Mouse (Mus musculus) kidney, postnatal 0 days (tissue): ENCODE data around the gene Sprtn. TPM values are rescaled to one million over a fixed set of nuclear protein-coding genes. Genes with fewer than 3 reads are reported as not detected.
A peak's percentile ranks its signal among the peaks of the same experiment; 100 is the strongest.

Source experiments
- ATAC-seq: fragments of 200-750 bp; cut with Nextera tagmentation; replicated peaks from 2 replicates; pipeline ENCODE4 v1.8.0; 2017; ENCODE audit warnings: low read depth, moderate number of reproducible peaks, moderate TSS enrichment, moderate library complexity; ENCODE audit not compliant: low FRiP score
- DNase-seq: peaks from one replicate; pipeline ENCODE4 v3.0.0-alpha.2; 2016; ENCODE audit warnings: low spot score
- H3K27ac ChIP-seq: fragments of 300-500 bp; sonication (generic); 2 replicates; pipeline ENCODE4 v1.5.1; 2014; ENCODE audit warnings: mild to moderate bottlenecking
- H3K27me3 ChIP-seq: fragments of 300-500 bp; sonication (generic); 2 replicates; pipeline ENCODE4 v1.6.1; 2014; ENCODE audit warnings: low read length, mixed read lengths; ENCODE audit not compliant: insufficient read depth
- H3K36me3 ChIP-seq: fragments of 300-500 bp; sonication (generic); 2 replicates; pipeline ENCODE4 v1.6.1; 2014; ENCODE audit warnings: low read length, mixed read lengths; ENCODE audit not compliant: insufficient read depth
- H3K4me1 ChIP-seq: fragments of 300-500 bp; sonication (generic); replicated peaks from 2 replicates; pipeline ENCODE4 v1.6.1; 2014; ENCODE audit warnings: antibody characterized with exemption, low read length, mixed read lengths; ENCODE audit not compliant: insufficient read depth
- H3K4me2 ChIP-seq: fragments of 300-500 bp; sonication (generic); 2 replicates; pipeline ENCODE4 v1.6.1; 2014; ENCODE audit warnings: mild to moderate bottlenecking, low read length, moderate library complexity, mixed read lengths
- H3K4me3 ChIP-seq: fragments of 300-500 bp; sonication (generic); replicated peaks from 2 replicates; pipeline ENCODE4 v1.5.1; 2014; ENCODE audit warnings: low read depth, low read length
- H3K9ac ChIP-seq: fragments of 300-500 bp; sonication (generic); 2 replicates; pipeline ENCODE4 v1.6.1; 2014; ENCODE audit warnings: low read depth, low read length
- H3K9me3 ChIP-seq: fragments of 300-500 bp; sonication (generic); replicated peaks from 2 replicates; pipeline ENCODE4 v1.6.1; 2016; ENCODE audit warnings: low read length, inconsistent platforms, mixed read lengths
- CTCF ChIP-seq: IDR thresholded peaks from 2 replicates; pipeline ENCODE4 v1.5.1; 2016; ENCODE audit warnings: antibody characterized with exemption, low read depth, mild to moderate bottlenecking, moderate library complexity
- WGBS: fragments of 180-500 bp; shearing (Covaris S2); extraction: QIAGEN DNeasy Blood & Tissue Kit; methylation state at CpG from one replicate; pipeline ENCODE4 v1.1.7; 2014; 5-methylcytosine and 5-hydroxymethylcytosine counted together
- polyA plus RNA-seq: library from polyadenylated mRNA; unstranded; fragments of >200 nt; fragmentation: Nextera tagmentation; extraction: Ambion mirVana; gene quantifications from 2 replicates; pipeline ENCODE4 v1.2.1, GENCODE M21; 2015

The Sprtn gene
- polyA plus RNA-seq, 1 experiment from 2014 or later: 7.9 TPM

- peak overlapping the region; percentile 93 for H3K4me3 ChIP-seq
- H3K4me2 ChIP-seq: peak overlapping the region; percentile 87
- H3K36me3 ChIP-seq: peaks cover 18% of the 10 kb centered on the region; the same call in 1 of the 2 replicates
- H3K9me3 ChIP-seq: no peaks in the 10 kb centered on the region
- peak overlapping the region; percentile 96 for H3K27ac ChIP-seq
- ATAC-seq: peak; percentile 82; the same call in 1 of the 2 replicates
- no peaks in the 10 kb centered on the region for H3K27me3 ChIP-seq
- peak overlapping the region; percentile 98 for H3K9ac ChIP-seq
- DNase-seq: no peak
- TF ChIP-seq CTCF: no peak; the same call in 1 of the 2 replicates
- WGBS: under 1% methylated on average over 33 of the region's 33 CpGs
- H3K4me1 ChIP-seq: peaks cover 11% of the 10 kb centered on the region; the same call in 1 of the 2 replicates
These were observed 34.5 kb upstream of the Sprtn start for GRCm38 (mm10) chr8:124863163-124863677.

DNA sequence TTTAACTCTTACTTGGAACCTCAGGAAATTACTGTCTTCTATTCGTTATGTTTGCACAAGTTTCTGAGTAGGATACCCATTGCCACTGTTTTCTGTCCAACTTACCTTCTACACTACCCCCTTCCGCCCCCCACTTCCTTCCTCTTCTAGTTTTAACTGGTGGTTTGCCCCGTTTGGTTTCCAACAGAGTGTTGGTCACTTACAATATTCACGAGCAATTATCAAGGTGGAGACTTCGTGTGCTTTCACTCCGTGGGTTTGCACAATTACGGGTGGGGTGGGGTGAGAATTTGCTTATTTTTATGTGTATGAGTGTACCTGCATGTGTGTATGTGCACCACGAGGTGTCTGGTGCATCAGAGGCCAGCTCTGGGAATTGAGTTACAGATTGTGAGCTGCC is 34.0 kb upstream of the Sprtn start:
- Histone ChIP-seq H3K4me2 (peak overlapping the region; percentile 87), H3K27me3 (no peaks in the 10 kb centered on the region), H3K9ac (peak overlapping the region; percentile 98), H3K27ac (peak overlapping the region; percentile 96), H3K9me3 (no peaks in the 10 kb centered on the region), H3K36me3 (peaks cover 15% of the 10 kb centered on the region; the same call in 1 of the 2 replicates), H3K4me1 (peaks cover 11% of the 10 kb centered on the region; the same call in 1 of the 2 replicates), H3K4me3 (peak overlapping the region; percentile 93)
- ATAC-seq (no peak), DNase-seq (no peak)
- 8% methylated on average over 8 of the region's 8 CpGs for WGBS
- no peak for TF ChIP-seq CTCF

DNA sequence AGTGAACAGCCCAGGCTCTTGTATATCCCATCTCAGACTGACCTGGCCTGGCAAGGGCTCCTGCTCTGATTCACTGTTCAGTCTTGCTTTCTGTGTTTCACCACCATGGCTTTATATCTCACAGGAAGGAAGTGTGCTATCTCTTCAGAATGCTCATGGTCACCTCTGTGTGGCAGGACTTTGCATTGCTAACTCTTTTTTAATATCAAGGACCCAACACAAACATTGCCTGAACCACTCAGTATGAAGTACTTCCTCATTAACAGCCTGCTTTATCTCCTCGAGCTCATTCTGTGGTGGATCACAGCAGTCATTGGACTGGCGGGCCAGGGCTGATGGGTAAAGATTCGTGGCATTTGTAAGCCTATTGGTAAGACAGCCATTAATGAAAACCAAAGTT is 31.0 kb upstream of the Sprtn start:
- Histone ChIP-seq H3K27ac (no peak overlapping the region), H3K4me3 (no peak overlapping the region), H3K4me2 (no peak overlapping the region), H3K9ac (no peak overlapping the region), H3K27me3 (no peaks in the 10 kb centered on the region), H3K9me3 (no peaks in the 10 kb centered on the region), H3K4me1 (peaks cover 11% of the 10 kb centered on the region; the same call in 1 of the 2 replicates), H3K36me3 (peaks cover 9% of the 10 kb centered on the region; the same call in 1 of the 2 replicates)
- DNase-seq (no peak), ATAC-seq (no peak)
- TF ChIP-seq CTCF: no peak
- WGBS: 76% methylated on average over 3 of the region's 3 CpGs

GRCm38 (mm10) chr8:124867126-124867525 is 30.6 kb upstream of the Sprtn start:
- Histone ChIP-seq H3K36me3 (peaks cover 12% of the 10 kb centered on the region; the same call in 1 of the 2 replicates), H3K4me2 (no peak overlapping the region), H3K27ac (no peak overlapping the region), H3K4me1 (peaks cover 11% of the 10 kb centered on the region; the same call in 1 of the 2 replicates), H3K9me3 (no peaks in the 10 kb centered on the region), H3K4me3 (no peak overlapping the region), H3K27me3 (no peaks in the 10 kb centered on the region), H3K9ac (no peak overlapping the region)
- no peak for TF ChIP-seq CTCF
- no peak for DNase-seq
- ATAC-seq: no peak
- 36% methylated on average over 2 of the region's 2 CpGs for WGBS

- Histone ChIP-seq H3K27me3 (no peaks in the 10 kb centered on the region), H3K36me3 (peaks cover 31% of the 10 kb centered on the region), H3K27ac (no peak overlapping the region), H3K9me3 (no peaks in the 10 kb centered on the region), H3K4me3 (no peak overlapping the region), H3K9ac (no peak overlapping the region), H3K4me2 (no peak overlapping the region), H3K4me1 (no peaks in the 10 kb centered on the region; the same call in 1 of the 2 replicates)
- WGBS: 45% methylated on average over 6 of the region's 6 CpGs
- ATAC-seq (no peak), DNase-seq (no peak)
- no peak for TF ChIP-seq CTCF
These were observed 28.0 kb upstream of the Sprtn start for GRCm38 (mm10) chr8:124869708-124870107.

- Histone ChIP-seq H3K9me3 (no peaks in the 10 kb centered on the region), H3K9ac (no peak overlapping the region), H3K4me2 (no peak overlapping the region), H3K4me3 (no peak overlapping the region), H3K27ac (no peak overlapping the region), H3K36me3 (peaks cover 41% of the 10 kb centered on the region), H3K27me3 (no peaks in the 10 kb centered on the region), H3K4me1 (no peaks in the 10 kb centered on the region)
- no peak for ATAC-seq
- TF ChIP-seq CTCF: no peak
- no peak for DNase-seq
- WGBS: 96% methylated on average over 7 of the region's 7 CpGs
These were observed 26.2 kb upstream of the Sprtn start for GRCm38 (mm10) chr8:124871474-124871873.
